Mouse (Mus musculus) midbrain, embryonic 16.5 days (tissue): ENCODE measurements around the gene Tcte2. TPM values are rescaled to one million over a fixed set of nuclear protein-coding genes. Genes with fewer than 3 reads are reported as not detected.
A peak's percentile ranks its signal among the peaks of the same experiment; 100 is the strongest.

Source experiments
- ATAC-seq: fragments of 200-750 bp; cut with Nextera tagmentation; 2 replicates; pipeline ENCODE4 v1.8.0; 2017; ENCODE audit warnings: moderate TSS enrichment
- H3K27ac ChIP-seq: fragments of 300-500 bp; sonication (generic); 2 replicates; pipeline ENCODE4 v1.5.1; 2014; ENCODE audit warnings: mild to moderate bottlenecking, low read length, mixed read lengths
- H3K27me3 ChIP-seq: fragments of 300-500 bp; sonication (generic); 2 replicates; pipeline ENCODE4 v1.6.1; 2014; ENCODE audit warnings: low read depth, low read length, mixed read lengths; ENCODE audit not compliant: control insufficient read depth, insufficient read depth
- H3K36me3 ChIP-seq: fragments of 300-500 bp; sonication (generic); 2 replicates; pipeline ENCODE4 v1.6.1; 2014; ENCODE audit warnings: mild to moderate bottlenecking, low read length, moderate library complexity, mixed read lengths; ENCODE audit not compliant: control insufficient read depth, insufficient read depth
- H3K4me1 ChIP-seq: fragments of 300-500 bp; sonication (generic); 2 replicates; pipeline ENCODE4 v1.6.1; 2014; ENCODE audit warnings: mild to moderate bottlenecking, low read length, mixed read lengths; ENCODE audit not compliant: control insufficient read depth, insufficient read depth
- H3K4me2 ChIP-seq: fragments of 300-500 bp; sonication (generic); 2 replicates; pipeline ENCODE4 v1.6.1; 2014; ENCODE audit warnings: mild to moderate bottlenecking, low read length, mixed read lengths
- H3K4me3 ChIP-seq: fragments of 300-500 bp; sonication (generic); 2 replicates; pipeline ENCODE4 v1.5.1; 2014; ENCODE audit warnings: low read depth, mild to moderate bottlenecking, low read length, moderate library complexity, mixed read lengths
- H3K9ac ChIP-seq: fragments of 300-500 bp; sonication (generic); 2 replicates; pipeline ENCODE4 v1.6.1; 2014; ENCODE audit warnings: low read depth, low read length, mixed read lengths
- H3K9me3 ChIP-seq: fragments of 300-500 bp; sonication (generic); replicated peaks from 2 replicates; pipeline ENCODE4 v1.6.1; 2014; ENCODE audit warnings: mild to moderate bottlenecking, low read length, mixed read lengths; ENCODE audit not compliant: control insufficient read depth, poor library complexity, severe bottlenecking
- WGBS: fragments of 180-500 bp; shearing (Covaris S2); extraction: QIAGEN DNeasy Blood & Tissue Kit; methylation state at CpG from one replicate; pipeline ENCODE4 v1.1.7; 2014; 5-methylcytosine and 5-hydroxymethylcytosine counted together
- polyA plus RNA-seq: library from polyadenylated mRNA; unstranded; fragments of >200 nt; fragmentation: Nextera tagmentation; extraction: Ambion mirVana; gene quantifications from 2 replicates; pipeline ENCODE4 v1.2.1, GENCODE M21; 2015

The Tcte2 gene
- polyA plus RNA-seq, 1 experiment from 2014 or later = 15.5 TPM

DNA sequence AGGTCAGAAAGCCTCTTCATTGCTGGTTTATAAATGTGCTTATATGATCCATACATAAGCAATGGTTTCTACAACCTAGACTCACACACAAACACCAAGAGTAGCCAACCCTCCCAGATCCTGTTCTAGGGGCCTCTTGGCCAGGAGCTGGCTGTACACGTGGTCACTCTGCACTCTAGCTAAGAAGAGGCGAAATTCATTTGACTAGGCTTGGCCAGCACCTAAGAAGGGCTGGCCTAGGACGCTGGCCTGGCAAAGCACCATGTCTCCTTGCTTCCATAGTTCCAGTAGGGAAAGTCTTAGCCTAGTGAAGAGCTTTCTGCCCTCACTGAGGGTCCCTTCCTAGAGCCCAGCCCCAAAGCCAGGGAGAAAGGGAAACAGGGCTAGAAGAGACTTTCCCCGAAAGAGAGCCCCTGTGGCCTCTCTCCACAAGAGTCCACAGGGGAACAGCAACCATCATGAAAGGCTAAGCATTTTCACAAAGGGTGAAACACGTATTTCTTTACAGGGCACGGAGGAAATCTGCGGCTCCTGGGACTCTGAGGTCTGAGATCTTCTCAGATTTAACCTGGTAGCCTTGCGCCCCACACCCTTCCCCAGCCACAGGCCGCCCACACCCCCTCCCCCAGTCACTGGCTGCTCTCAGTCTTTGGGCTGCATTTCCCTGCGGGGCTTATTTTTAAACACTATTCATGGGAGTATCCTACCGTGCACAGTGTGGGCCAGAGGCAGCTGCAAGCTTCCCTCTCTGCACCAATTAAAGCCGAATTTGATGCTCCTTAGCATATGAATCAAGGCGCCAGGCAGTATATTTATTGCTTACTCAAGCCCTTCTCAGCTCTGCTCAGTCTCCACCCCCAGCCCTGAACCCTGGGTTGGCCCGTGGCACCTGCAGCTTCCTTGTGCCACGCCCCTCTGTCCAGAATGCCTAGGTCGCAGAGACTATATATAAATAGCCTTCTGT is 93.3 kb downstream of the Tcte2 start:
- no peaks in the 10 kb centered on the region for H3K9me3 ChIP-seq
- H3K27me3 ChIP-seq = no peaks in the 10 kb centered on the region
- 0 out of 2 replicates have a peak overlapping the region, but pooled peaks have one; percentile 3 for H3K4me3 ChIP-seq
- ATAC-seq = peak; percentile 86
- H3K27ac ChIP-seq = peak overlapping the region; percentile 89
- peaks cover 28% of the 10 kb centered on the region for H3K4me1 ChIP-seq
- no peaks in the 10 kb centered on the region for H3K36me3 ChIP-seq
- H3K4me2 ChIP-seq = peak overlapping the region; percentile 25
- H3K9ac ChIP-seq = peak overlapping the region; percentile 49
- 3% methylated on average over 16 of the region's 16 CpGs for WGBS

DNA sequence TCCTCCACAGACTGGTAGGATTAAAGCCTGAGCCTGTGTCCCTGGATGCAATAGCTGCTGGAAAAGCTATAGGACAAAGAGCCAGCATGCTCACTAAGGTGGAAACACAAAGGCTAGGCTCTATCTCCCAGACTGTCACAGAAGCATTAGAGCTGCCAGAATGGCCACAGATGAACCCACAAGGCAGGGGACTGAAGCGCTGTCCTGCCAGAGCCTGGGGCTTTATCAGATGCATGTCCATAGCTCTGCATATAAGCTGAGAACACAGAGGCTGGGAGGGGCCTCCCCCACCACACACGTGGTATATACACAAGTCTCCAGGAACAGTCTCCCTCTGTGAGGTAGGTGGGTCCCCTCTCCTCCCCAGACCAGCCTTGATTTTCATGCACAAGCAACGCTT is 94.6 kb downstream of the Tcte2 start:
- Histone ChIP-seq H3K27me3 (no peaks in the 10 kb centered on the region), H3K27ac (peak overlapping the region; percentile 67), H3K4me2 (no peak overlapping the region), H3K36me3 (no peaks in the 10 kb centered on the region), H3K9ac (no peak overlapping the region), H3K9me3 (no peaks in the 10 kb centered on the region), H3K4me1 (peaks cover 28% of the 10 kb centered on the region), H3K4me3 (no peak overlapping the region)
- WGBS = 23% methylated on average over 3 of the region's 3 CpGs
- 0 out of 2 replicates have a peak, but pooled peaks have one; percentile 6 for ATAC-seq

DNA sequence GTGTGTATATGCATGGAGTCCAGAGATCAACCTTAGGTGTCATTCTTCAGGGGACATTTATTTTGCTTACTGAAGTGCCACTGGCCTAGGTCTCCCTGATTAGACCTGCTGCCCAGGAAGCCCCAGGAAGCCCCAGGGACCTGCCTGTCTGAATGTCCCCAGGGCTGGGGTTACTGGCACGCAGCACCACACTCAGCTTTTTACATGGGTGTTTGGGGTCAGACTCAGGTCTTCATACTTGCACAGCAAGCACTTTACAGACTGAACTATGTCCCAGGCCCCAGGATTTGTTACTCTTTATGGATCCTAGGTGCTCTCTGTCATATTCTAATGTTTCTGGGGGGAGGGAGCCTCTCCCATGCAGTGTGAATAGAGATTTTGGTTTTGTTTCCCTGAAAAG is 95.9 kb downstream of the Tcte2 start:
- Histone ChIP-seq H3K36me3 (no peaks in the 10 kb centered on the region), H3K27ac (no peak overlapping the region), H3K4me1 (peaks cover 28% of the 10 kb centered on the region), H3K4me3 (no peak overlapping the region), H3K4me2 (no peak overlapping the region), H3K27me3 (no peaks in the 10 kb centered on the region), H3K9ac (no peak overlapping the region), H3K9me3 (no peaks in the 10 kb centered on the region)
- 75% methylated on average over 1 of the region's 1 CpGs for WGBS
- ATAC-seq = no peak

DNA sequence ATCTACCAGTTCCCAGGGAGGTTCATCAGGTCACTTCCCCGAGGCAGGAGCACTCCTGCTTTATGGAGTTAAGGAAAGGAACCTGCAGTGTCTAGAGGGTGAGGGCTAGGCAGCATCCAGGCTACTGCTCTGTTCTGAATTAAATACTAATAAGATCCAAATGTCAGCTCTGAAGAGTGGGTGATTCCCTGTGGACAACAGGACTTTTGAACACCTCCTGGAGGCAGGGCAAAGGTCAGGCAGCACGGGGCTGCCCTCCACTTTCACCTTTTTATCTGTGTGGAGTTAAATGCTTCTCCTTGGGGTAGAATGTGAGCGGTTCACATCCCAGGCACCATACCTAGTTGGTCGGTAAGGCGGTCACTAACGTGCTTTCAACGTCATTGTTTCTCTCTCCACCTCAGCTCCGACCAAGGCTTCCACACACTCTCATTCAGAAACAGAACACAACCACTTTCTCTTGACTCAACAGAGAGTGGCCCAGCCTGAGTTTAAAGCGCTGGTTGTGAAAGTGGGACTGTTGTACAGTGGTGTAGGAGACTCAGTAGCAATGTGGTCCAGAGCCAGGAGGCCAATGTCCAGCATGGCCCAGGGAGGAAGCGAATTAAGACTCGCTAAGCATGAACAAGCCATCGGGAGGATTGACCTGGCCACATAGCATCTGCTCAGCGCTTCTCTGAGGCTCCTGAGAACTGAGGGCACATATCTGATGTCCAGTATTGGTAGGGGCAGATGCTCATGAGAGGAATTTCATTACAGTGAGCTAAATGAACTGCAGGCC is 98.0 kb downstream of the Tcte2 start:
- Histone ChIP-seq H3K4me3 (no peak overlapping the region), H3K9ac (no peak overlapping the region), H3K4me1 (peaks cover 22% of the 10 kb centered on the region), H3K27me3 (no peaks in the 10 kb centered on the region), H3K4me2 (no peak overlapping the region), H3K9me3 (no peaks in the 10 kb centered on the region), H3K36me3 (no peaks in the 10 kb centered on the region), H3K27ac (no peak overlapping the region)
- no peak for ATAC-seq
- WGBS = 79% methylated on average over 13 of the region's 13 CpGs

Other genes with a start within 250 kb of the Tcte2 start
- gene Afdn, start 1.3 kb downstream of the Tcte2 start, polyA plus RNA-seq = 118 and 145 TPM in 2 replicates
- not detected in 2 replicates for gene Gm7168, start 186.5 kb upstream of the Tcte2 start, polyA plus RNA-seq
- gene Gm7356, start 241.9 kb upstream of the Tcte2 start, polyA plus RNA-seq = not detected in 2 replicates